Mouse (Mus musculus): ENCODE measurements around the gene Slc29a2.

GRCm38 (mm10) chr19:5021416-5021815 lies 2.2 kb upstream of the Slc29a2 start:
- TF ChIP-seq POLR2A (IDR thresholded peaks at IDR 0.05; ENCODE audit: borderline replicate concordance, extremely low read depth, low read depth, low read length) = no peak
- TF ChIP-seq CTCF (IDR thresholded peaks at IDR 0.05; ENCODE audit: insufficient read depth, low read length) = no peak
